Mouse (Mus musculus) lung, adult 2 months (tissue): ENCODE data around the gene Zc3h14.

Experiments
- CTCF ChIP-seq: fragments of 200-500 bp; IDR thresholded peaks from 2 replicates; pipeline ENCODE4 v1.5.1; 2011; ENCODE audit warnings: mild to moderate bottlenecking, low read length, control low read depth; ENCODE audit not compliant: insufficient read depth
- POLR2A ChIP-seq: fragments of 200-500 bp; IDR thresholded peaks from 2 replicates; pipeline ENCODE4 v1.6.1; 2011; ENCODE audit warnings: low read depth, mild to moderate bottlenecking, control low read depth, low read length, borderline replicate concordance; ENCODE audit errors: extremely low read depth

GRCm38 (mm10) chr12:98714757-98715156, 32.0 kb upstream of the Zc3h14 start:
- no peak for TF ChIP-seq CTCF
- TF ChIP-seq POLR2A, result no peak
